Mouse (Mus musculus) thymus, postnatal 36 days (tissue): Measurements from ENCODE around the gene Hspb9.

Experiments
- DNase-seq, 2 experiments: peaks; one replicate each; pipeline ENCODE4 v3.0.0; 2022; ENCODE audit warnings: mixed read lengths in 2 of 2

Hspb9 gene

DNA sequence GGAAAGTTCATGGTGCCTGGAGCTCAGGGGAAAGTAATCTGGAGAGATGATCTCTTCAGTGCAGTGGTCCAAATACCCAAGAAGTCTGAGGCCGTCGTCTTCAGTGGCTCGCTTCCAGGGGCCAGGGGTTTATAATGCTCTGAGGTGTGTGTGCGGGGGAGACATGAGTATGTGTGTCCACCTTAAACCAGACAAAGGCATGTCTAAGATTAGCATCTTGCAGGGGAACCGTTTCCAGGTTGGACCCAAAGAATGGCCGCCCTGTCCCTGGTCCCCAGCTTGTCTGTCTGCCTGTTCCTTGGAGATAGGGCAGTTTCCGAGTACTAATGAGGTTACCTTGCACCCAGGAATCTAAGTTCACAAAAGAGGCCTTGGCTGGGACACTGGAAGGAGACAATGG is 49.2 kb downstream of the Hspb9 start, which contains the start of gene Hcrt:
Gene Hcrt (minus strand): TSS at position 101 of the 400 bp plus-strand sequence.
- DNase-seq: no peak
